Mouse (Mus musculus) left cerebral cortex, adult 9 months (tissue): Measurements from ENCODE around the gene Wnk2.
A peak's percentile ranks its signal among the peaks of the same experiment; 100 is the strongest.
"Not testable (repeated sequence)": the region's sequence is repeated elsewhere in the genome, so short reads cannot be mapped to it uniquely, and the experiment has no call there.

ENCODE experiments used
- DNase-seq, 2 experiments: peaks; one replicate each; pipeline ENCODE4 v3.0.0; 2022; ENCODE audit warnings: low spot score in 2 of 2

Wnk2 gene

GRCm38 (mm10) chr13:49094667-49095066, 53.1 kb downstream of the Wnk2 start:
- no peak for DNase-seq

DNA sequence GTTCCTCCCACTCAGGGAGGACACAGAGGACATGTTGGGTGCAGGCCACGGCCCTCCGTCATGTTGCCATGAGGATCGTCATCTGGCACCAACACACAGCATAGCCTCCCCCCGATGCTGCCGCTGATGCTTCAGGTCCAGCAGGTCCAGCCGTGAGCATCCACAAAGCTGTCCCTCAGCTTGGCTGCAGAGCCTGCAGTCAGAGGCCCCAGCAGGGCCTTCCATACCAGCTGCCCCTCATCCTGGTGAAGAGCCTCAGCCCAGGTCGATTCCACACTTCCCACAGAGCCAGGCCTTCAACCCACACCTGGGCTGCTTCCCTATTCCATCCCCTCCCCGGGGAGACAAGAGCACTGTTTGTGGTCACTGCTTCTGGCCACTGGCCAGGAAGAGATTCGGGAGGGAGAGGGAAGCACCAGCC, 54.3 kb downstream of the Wnk2 start:
- no peak for DNase-seq

DNA sequence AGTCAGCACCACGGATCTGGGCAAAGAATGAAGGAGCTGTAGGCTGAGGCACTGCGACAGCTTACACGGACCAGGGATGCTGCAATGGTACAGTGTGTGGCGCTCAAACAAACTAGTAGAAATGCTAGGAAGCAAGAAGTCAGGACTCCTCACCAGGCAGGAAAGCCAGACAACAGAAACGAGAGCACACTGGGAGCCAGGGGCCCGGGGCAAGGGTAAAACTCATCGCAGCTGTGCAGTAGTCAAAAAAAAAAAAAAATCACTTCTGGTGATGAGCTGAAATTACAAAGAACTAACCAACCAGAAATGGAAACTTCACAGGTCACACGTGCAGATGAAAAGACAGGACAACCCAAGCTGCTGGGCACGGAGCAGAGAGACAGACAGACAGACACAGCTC, 55.2 kb downstream of the Wnk2 start:
- DNase-seq, result no peak

GRCm38 (mm10) chr13:49090176-49090575, 57.6 kb downstream of the Wnk2 start:
- DNase-seq, result no peak

DNA sequence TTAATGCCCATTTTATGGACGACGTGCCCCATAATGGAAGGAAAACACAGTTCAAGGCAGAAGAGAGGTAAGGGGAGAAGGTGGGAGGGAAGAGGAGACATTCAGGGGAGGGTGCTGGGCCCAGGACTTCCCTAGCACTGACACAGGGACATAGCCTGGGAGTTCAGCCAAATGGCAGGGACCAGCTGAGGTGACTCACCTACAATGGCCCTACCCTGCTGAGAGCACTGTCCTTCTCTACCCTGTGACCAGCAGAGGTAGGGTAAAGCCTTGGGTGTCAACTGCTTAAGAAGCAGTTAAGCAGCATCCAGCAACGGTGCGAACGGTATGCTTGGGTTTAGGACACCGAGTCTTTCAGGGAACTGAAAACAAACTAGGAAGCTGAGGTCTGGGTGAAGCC, 58.9 kb downstream of the Wnk2 start:
- DNase-seq, result no peak

GRCm38 (mm10) chr13:49087420-49087819, 60.4 kb downstream of the Wnk2 start:
- no peak for DNase-seq

- DNase-seq, result no peak
Observed at GRCm38 (mm10) chr13:49086431-49086830, 61.4 kb downstream of the Wnk2 start.

- DNase-seq, result no peak
Observed at GRCm38 (mm10) chr13:49085211-49085610, 62.6 kb downstream of the Wnk2 start.

DNA sequence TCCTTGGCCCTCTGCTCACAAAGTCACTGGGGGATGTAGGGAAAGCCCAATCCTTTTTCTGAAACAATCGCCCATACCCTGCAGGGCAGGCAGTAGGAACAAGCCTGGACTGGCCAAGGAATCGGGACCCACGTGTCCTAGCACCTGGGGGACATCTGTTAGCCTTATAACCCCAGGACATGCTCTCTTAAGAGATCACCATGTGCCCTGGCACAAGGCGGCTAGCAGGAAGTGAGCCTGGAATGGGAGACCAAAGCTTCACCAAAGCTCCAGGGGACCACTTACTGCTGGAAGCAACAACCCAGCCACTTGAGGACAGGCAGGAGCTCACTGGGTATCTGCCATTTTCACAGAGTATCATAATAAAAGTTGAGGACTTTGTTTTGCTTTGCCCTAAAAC, 63.0 kb downstream of the Wnk2 start:
- DNase-seq, result no peak

GRCm38 (mm10) chr13:49083941-49084340, 63.9 kb downstream of the Wnk2 start:
- no peak for DNase-seq

DNA sequence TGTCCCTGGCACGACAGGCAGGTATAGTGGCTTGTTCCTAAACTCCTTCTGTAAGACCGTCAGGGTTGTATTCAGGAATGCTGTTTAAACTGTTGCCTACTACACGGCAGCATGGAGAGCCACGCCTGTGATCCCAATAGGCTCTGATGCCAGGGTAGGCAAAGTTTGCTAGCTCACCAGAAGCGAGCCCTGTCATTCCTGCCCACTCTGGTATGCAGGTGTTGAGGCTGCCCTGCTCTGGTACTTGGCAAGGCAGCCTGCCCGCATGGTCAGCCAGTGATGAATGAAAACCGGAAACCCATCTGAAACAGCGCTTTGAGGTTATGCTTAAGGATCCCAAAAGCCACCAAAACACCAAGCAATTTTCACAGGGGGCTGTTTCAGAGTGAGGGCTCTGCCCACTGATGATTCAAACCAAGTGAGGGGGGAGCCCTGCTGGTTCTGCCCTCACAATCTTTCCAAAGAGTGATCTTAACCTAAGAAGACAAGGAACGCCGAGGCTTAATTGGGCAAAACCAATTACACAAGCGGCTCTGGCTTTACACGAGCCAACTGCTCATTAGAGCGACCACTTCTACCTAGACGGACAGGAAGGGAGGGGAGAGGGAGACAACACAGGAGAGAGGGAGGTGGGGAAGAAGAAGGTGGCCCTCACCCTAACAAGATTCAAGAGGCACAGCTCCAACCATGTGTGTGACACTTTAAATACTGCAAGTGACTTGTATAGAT, 65.5 kb downstream of the Wnk2 start:
- no peak for DNase-seq

GRCm38 (mm10) chr13:49076196-49076595, 71.6 kb downstream of the Wnk2 start:
- no peak for DNase-seq

- DNase-seq, result no peak
Observed at GRCm38 (mm10) chr13:49075377-49075776, 72.4 kb downstream of the Wnk2 start.

- DNase-seq, result no peak
Observed at GRCm38 (mm10) chr13:49073295-49073694, 74.5 kb downstream of the Wnk2 start.

DNA sequence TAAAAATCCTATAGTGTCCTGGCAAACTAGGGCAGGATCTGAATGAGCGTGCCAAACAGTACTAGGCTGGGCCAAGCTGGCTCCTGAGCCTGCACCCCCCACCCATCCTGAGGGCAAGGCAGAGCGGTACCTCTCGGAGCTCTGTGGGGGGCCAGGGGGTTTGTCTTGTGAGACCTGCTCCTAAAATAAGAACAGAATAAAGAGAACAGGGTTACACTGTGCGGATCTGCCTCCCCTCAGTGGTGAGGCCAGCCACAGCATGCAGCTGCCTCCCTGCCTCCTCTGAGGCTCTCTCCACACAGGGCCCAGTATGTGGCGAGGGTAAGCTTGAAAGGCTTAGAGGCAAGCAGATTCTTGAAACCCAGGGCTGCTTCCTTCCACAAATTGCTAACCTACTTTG, 76.0 kb downstream of the Wnk2 start:
- no peak for DNase-seq

- DNase-seq, result peak in 1 of 2 experiments; percentile 34
Observed at GRCm38 (mm10) chr13:49069979-49070378, 77.8 kb downstream of the Wnk2 start.

- peak in 1 of 2 experiments; percentile 53 for DNase-seq
Observed at GRCm38 (mm10) chr13:49069393-49069792, 78.4 kb downstream of the Wnk2 start.

- no peak for DNase-seq
Observed at GRCm38 (mm10) chr13:49064257-49064656, 83.6 kb downstream of the Wnk2 start.

- no peak for DNase-seq
Observed at GRCm38 (mm10) chr13:49060456-49060855, 87.4 kb downstream of the Wnk2 start.

DNA sequence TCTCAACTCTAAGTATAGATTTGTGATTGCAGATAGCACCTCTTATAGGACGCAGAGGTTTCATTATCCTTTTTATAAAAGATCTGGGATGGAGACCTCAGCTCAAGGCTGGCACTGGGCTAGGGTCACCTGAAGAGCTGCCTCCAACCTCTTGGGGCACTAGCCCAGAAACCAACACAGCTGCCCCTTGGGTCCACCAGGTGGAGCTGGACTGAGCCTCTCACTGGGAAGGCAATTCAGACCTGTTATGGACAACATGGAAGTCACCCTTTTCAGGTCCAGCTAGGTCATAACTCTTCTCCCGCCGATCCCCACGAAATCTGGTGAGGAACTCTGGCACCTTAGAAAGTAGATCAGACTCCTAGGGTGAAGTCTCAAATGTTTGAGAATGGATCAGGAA, 89.3 kb downstream of the Wnk2 start:
- DNase-seq, result no peak

DNA sequence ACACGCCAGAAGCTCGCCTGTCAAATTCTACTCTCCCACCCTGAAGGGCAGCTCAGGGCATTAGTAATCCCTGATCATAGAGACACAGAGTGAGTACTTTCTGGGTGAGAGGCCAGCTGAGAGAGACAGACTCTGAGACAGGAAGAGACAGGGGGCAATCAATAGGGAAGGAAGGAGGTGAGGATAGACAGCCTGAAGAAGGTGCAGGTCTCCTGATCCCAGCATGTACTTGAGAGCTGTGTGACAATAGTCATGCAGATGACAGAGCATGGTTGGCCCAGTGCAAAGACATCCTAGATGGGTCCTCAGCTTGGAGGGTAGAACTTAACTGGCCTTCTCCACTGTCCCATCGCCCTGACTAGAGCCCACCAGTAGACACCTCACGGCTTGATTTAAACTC, 91.5 kb downstream of the Wnk2 start:
- DNase-seq, result no peak

- not testable (repeated sequence) for DNase-seq
Observed at GRCm38 (mm10) chr13:49054753-49055152, 93.1 kb downstream of the Wnk2 start.

GRCm38 (mm10) chr13:49053333-49053732, 94.5 kb downstream of the Wnk2 start:
- DNase-seq, result no peak

DNA sequence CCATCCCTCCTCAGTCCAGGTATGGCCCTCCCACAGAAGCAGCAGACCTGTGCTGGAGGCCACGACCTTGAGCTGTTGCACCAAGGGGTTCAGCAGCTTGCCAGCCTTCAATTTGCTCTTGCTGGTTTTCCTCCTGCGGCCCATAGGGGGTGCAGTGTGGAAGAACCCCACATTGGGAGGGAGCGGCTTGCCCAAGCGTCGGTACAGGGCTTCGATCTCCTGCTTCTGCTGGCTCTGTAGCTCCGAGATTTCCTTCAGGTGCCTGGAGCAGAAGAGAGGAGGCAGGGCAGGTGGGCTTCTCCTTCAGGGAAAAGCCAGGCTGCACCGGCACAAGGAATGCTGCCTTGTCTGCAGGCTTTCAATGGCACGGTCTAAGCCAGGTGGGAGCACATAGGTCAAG, 95.3 kb downstream of the Wnk2 start:
- DNase-seq, result no peak
